Mouse (Mus musculus) heart, postnatal 10 days (tissue): Measurements from ENCODE around the gene Acaca. TPM values are rescaled to one million over a fixed set of nuclear protein-coding genes. Genes with fewer than 3 reads are reported as not detected.

Experiments
- DNase-seq, 2 experiments: peaks; one replicate each; pipeline ENCODE4 v3.0.0; 2021
- intact Hi-C: fragments of 180-260 bp; cut with DNase I; formaldehyde crosslinking; loops from one replicate; pipeline ENCODE4 v1.15.1; 2025
- total RNA-seq, 2 experiments: library from RNA; stranded (reverse); gene quantifications; 2 replicates each; pipeline ENCODE4 v1.2.3; 2021

Acaca gene
- total RNA-seq, 2 experiments from 2014 or later = 15.6 to 16.6 TPM

DNA sequence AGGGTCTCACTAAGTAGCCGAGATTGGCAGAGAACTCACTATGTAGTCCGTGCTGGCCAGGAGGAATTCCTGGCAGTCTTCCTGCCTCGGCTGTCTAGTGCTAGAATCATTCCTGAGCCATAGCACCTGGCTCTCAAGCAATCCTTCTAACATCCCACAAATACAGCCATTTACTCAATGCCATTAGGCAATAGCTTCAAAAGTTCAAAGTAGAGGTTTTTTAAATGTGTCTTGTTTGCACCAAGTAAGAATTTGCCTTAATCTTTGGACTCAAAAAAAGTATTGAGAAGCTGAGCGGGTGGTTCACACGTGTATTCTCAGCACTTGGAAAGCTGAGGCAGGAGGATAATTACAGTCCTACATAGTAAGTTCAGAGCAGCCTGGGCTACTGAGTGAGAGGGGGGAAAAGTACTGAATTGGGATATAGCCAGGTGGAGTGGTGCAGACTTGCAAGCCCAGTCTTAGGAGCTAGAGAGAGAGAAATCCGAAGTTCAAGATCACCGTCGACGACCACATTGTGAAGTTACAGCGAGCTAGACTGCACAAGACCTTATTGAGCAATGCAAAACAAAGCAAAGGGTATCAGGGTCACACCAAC is 15.8 kb downstream of the Acaca start:
- no peak for DNase-seq
- intact Hi-C loops = loop anchor here (10.0 kb wide), 1 partner anchor 100 kb away; no protein-coding TSS in a partner anchor

DNA sequence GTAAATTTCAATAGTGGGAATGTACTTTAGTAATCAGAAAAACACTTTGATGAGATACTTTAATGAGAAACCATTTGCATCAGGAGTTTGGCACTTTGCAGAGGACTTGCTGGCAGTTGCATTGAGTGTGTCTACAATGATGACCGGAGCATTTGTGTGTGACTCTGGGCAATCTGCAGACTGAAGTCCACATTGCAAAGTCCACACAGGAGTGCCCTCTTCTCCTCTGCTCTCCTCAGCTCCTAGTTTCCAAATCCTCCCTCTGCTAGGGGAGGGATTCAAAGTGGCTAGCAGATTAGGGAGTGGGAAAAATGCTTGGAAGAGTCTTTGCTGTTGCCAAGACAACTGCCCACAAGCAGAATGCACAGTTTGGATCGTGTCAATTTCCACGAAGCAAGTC is 16.6 kb downstream of the Acaca start:
- intact Hi-C loops = loop anchor here (10.0 kb wide), 1 partner anchor 99 kb away; no protein-coding TSS in a partner anchor

DNA sequence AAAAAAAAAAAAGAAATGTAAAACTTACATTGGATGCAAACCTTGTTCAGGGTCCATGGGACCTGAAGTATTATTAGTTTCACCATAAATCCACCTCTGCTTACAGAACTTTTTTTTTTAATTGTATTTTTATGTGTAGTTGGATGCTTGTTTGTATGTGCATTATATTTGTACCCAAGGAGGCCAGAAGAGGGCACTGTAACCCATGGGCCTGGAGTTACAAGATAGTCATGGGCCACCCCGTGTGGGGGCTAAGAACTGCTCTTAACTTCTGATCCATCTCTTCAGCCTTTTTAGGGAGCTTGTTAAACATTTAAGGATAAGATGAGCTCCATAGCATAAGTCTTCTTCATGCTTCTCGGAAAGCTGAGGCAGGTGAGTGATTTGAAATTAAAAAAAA is 21.4 kb downstream of the Acaca start:
- DNase-seq = peak in 1 of 2 experiments; percentile 6
- intact Hi-C loops = no loop called here

More for the DNA sequence above, 16.6 kb downstream of the Acaca start:
- no peak for DNase-seq

GRCm38 (mm10) chr11:84156535-84157262 is 27.2 kb downstream of the Acaca start:
- DNase-seq = no peak
- intact Hi-C loops = no loop called here

DNA sequence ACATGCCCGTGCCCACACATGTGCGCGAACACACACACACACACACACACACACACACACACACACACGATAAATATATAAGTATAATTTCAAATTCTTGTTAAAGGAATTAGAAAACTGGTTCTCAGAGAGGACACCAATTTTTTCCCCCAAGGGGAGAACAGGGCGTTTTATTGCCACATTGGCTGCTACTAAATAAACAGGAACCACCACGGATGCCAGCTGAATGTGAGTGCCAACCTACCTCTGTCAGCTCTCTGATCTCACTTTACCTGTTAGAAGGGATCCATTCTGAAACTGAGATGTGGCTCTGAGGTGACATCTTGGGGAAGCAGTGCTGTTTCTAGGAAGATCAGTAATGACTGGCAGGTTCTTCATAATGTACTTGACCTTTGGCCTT is 34.7 kb downstream of the Acaca start:
- no peak for DNase-seq
- intact Hi-C loops = no loop called here

GRCm38 (mm10) chr11:84164561-84164960 is 35.1 kb downstream of the Acaca start:
- intact Hi-C loops = no loop called here
- no peak for DNase-seq

DNA sequence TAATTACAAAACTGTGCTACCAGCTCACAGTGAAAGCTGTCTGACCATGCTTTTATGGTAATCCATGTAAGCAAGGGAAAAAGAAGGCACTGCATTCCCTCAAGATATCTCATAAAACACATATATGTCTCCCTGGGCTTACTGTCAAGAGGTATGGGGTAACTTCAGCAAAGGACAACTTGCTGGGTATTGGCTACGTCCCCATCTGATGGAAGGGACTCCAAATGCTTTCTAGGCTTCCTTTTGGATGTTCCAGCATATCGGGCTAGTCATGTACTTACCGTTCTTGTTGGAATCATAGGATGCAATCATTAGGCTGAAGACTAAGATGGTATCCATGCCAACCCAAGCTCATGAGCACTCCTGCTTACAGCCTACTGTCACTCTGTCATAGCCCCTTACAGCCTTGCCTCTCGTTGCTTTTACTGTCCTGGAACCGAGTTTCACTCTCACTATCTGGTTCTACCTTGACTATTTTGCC is 37.6 kb downstream of the Acaca start, which contains the start of gene Gm11437:
TSS of gene Gm11437 (minus strand) at position 431 of the 481 bp plus-strand sequence.
- DNase-seq = no peak
- intact Hi-C loops = no loop called here

GRCm38 (mm10) chr11:84168701-84169288 is 39.3 kb downstream of the Acaca start:
- DNase-seq = peak; percentile 38 to 44
- intact Hi-C loops = no loop called here

- intact Hi-C loops = no loop called here
- no peak for DNase-seq
Observed at GRCm38 (mm10) chr11:84172539-84173435, 43.3 kb downstream of the Acaca start.

- intact Hi-C loops = loop anchor here (5.0 kb wide), 1 partner anchor 51 kb away; the partner anchor contains the start of genes Acaca and Tada2a
- no peak for DNase-seq
Observed at GRCm38 (mm10) chr11:84178571-84178970, 49.1 kb downstream of the Acaca start.

GRCm38 (mm10) chr11:84179226-84179953 is 49.9 kb downstream of the Acaca start:
- intact Hi-C loops = loop anchor here (1.0 to 5.0 kb wide), 2 partner anchors 52 to 64 kb away; partner anchors contain the start of genes Acaca and Tada2a
- DNase-seq = peak; percentile 95 to 96

- peak; percentile 73 to 78 for DNase-seq
- intact Hi-C loops = loop anchor here (1.0 to 5.0 kb wide), 2 partner anchors 53 to 63 kb away; partner anchors contain the start of genes Acaca and Tada2a
Observed at GRCm38 (mm10) chr11:84179954-84180598, 50.6 kb downstream of the Acaca start.

GRCm38 (mm10) chr11:84181286-84181685 is 51.8 kb downstream of the Acaca start:
- no peak for DNase-seq
- intact Hi-C loops = no loop called here

DNA sequence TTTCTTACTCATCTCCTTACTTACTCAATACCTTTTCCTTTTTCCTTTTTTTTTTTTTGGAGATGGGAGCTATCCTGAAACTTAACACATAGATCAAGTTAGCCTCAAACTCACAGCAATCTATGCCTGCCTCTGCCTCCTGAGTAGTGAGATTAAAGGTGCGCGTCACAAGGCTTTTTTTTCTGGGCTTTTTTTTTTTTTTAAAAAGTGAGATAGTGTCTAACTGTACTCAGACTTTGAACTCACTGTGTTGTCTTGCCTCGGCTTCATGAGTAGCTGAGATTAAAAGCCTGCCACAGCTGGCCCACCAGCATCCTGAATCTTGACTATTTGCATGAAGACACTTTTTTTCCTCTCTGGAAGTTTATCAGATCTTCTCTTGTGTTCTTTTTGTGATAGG is 59.1 kb downstream of the Acaca start:
- no peak for DNase-seq
- intact Hi-C loops = no loop called here

- intact Hi-C loops = no loop called here
- DNase-seq = no peak
Observed at GRCm38 (mm10) chr11:84190581-84191233, 61.2 kb downstream of the Acaca start.

- intact Hi-C loops = no loop called here
- no peak for DNase-seq
Observed at GRCm38 (mm10) chr11:84193249-84193648, 63.8 kb downstream of the Acaca start.

DNA sequence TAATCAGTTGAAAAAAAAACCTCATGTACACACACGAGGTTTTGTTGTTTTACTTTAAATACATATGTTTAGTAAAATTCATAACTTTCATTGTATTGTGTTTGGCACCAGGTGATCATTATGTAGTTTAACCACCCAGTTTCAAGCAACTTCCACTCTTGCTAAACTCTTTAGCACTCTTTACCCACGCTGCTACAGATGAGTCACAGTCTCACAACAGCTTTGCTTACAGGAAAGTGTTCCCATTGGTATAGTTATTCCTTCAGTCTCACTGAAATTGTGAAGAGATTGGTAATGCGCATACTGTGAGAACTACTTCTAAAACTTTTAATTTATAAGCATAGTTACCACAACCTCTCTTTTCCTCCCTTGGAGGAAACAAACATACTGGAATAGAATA is 65.3 kb downstream of the Acaca start:
- no peak for DNase-seq
- intact Hi-C loops = no loop called here

DNA sequence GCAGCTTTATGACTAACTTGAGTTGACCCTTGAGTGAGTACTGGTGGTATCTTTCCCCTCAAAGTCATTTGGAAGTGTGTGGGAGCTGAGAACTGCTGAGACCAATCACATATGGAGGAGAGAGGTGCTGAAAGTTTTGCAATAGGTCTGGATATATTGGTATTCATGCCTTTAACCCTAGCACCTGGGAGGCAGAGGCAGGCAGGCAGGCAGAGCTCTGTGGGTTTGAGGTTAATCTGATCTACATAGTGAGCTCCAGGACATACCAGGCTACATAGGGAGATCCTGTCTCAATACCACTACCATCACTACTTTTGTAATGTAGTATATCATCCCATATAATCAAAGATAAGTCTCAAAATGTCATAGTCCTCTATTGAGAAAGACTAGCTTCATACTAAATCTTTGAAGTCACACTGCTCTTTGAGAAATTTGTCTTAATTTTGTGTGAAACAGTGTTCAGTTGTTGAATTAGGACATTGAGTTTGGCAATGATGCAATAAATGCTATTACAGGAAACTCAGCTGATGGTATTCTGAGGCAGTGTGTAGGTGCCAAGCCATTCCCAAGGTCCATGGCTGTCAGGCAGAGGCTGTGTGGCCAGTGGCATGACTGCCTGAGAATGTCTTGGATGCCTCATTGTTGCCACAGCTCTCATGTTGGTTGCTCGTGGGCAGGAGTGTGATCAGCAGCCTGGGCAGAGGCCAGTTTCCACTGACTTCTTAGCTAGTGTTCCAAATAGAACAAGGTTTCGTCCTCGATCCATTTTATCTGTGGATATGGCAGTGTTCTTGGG is 68.3 kb downstream of the Acaca start:
- DNase-seq = peak in 1 of 2 experiments; percentile 2

More for the DNA sequence above, 68.3 kb downstream of the Acaca start:
- intact Hi-C loops = no loop called here
